Mouse (Mus musculus): Measurements from ENCODE around the gene Gdf9. TPM values are rescaled to one million over a fixed set of nuclear protein-coding genes. Genes with fewer than 3 reads are reported as not detected.
A peak's percentile ranks its signal among the peaks of the same experiment; 100 is the strongest.

Gene Gdf9
- total and polyA plus RNA-seq, 2 experiments from 2014 or later: 0.79 to 0.95 TPM

DNA sequence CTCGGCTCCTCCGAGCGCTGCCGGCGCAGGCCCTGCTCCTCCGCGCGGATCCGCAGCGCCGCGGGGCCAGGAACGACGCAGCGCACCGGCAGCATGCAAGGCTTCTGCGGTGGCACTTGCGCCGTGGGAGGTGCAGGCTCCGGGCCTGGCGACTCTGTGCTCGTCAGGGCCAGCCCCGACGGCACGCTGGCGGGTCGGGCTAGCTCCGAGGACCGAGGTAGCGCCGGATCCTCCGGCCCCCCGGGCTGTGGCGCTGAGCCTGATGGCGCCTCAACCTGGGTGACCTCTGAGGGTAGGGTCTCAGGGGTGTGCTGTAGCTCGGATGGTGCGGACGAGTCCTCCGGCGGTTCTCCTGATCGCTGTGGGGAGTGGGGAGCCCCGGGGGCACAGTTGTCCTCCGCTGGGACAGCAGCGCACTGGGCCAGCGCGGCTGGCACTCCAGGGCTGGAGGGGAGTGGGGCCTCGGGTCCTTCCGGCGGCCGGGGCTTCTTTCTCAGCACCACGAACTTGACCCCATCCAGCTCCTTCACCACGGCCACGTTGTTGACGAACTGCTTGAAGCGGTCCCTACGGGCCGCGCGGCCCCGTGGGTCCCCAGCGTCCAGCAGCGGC is 48.5 kb downstream of the Gdf9 start:
- Histone ChIP-seq H3K9me3 (replicated peaks; ENCODE audit: control insufficient read depth, low read length) (no peaks in the 10 kb centered on the region), H3K4me2 (ENCODE audit: low read depth, low read length) (peak overlapping the region; percentile 89), H3K4me3 (ENCODE audit: low read depth, low read length) (peak overlapping the region; percentile 58), H3K9ac (replicated peaks; ENCODE audit: low read depth, low read length) (peak overlapping the region; percentile 38), H3K36me3 (replicated peaks; ENCODE audit: control insufficient read depth, insufficient read depth, low read length) (no peaks in the 10 kb centered on the region), H3K27me3 (ENCODE audit: control insufficient read depth, insufficient read depth, low read length) (peaks cover 50% of the 10 kb centered on the region), H3K4me1 (ENCODE audit: control insufficient read depth, insufficient read depth) (0 out of 2 replicates have a peak, but pooled peaks cover 10% of the 10 kb centered on the region), H3K27ac (ENCODE audit: low read depth) (no peak overlapping the region)
- 1% methylated on average over 62 of the region's 62 CpGs for WGBS
- DNase-seq (ENCODE audit: low spot score): no peak
- ATAC-seq (ENCODE audit: insufficient read depth, low read depth): 0 out of 2 replicates have a peak, but pooled peaks have one; percentile 17
- no peak for TF ChIP-seq CTCF (IDR thresholded peaks at IDR 0.05; ENCODE audit: low read depth)
- no peak for TF ChIP-seq EP300 (IDR thresholded peaks at IDR 0.05; ENCODE audit: low read depth)

DNA sequence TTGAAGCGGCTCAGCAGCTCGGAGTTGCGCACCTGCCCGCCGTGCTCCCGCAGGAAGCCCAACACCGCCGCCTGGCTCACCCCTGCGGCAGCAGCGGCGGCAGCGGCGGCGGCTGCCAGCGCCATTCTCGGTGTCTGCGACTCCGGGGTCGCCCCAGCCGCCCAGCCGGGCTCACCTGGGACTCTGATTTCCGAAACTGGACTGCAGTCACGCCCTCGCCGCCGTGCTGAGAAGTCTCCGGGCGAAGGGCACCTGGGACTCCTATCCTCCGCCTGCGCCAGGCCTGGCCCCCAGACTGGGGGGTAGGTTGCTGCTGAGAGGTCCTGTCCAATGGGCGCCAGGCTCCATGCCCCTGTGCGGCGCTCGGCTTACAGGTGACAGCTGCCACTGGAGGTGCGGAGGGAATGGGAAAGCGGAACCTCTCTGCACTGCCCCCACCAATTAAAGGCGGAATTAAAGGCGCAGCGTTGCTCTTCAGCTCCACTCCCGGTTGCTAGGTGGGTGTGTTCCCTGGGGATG is 49.0 kb downstream of the Gdf9 start, which contains the start of the genes Gm9945 and Sowaha:
Gene Gm9945 (plus strand): TSS at position 384 of the 519 bp plus-strand sequence.
Gene Sowaha (minus strand): TSS at position 492 of the 519 bp plus-strand sequence.
- H3K27ac ChIP-seq (ENCODE audit: low read depth): no peak within 1 kb of the TSS
- no peak for TF ChIP-seq EP300 (IDR thresholded peaks at IDR 0.05; ENCODE audit: low read depth)
- TF ChIP-seq CTCF (IDR thresholded peaks at IDR 0.05; ENCODE audit: low read depth): no peak
- ATAC-seq (ENCODE audit: insufficient read depth, low read depth): no peak
- 0 out of 2 replicates have a peak, but pooled peaks cover 10% of the 10 kb centered on the region for H3K4me1 ChIP-seq (ENCODE audit: control insufficient read depth, insufficient read depth)
- H3K4me3 ChIP-seq (ENCODE audit: low read depth, low read length): peak within 1 kb of the TSS; percentile 58
- no peak for DNase-seq (ENCODE audit: low spot score)
- H3K4me2 ChIP-seq (ENCODE audit: low read depth, low read length): peak within 1 kb of the TSS; percentile 89
- peak within 1 kb of the TSS; percentile 38 for H3K9ac ChIP-seq (replicated peaks; ENCODE audit: low read depth, low read length)
- H3K9me3 ChIP-seq (replicated peaks; ENCODE audit: control insufficient read depth, low read length): no peaks in the 10 kb centered on the region
- 5% methylated on average over 38 of the region's 40 CpGs for WGBS
- H3K27me3 ChIP-seq (ENCODE audit: control insufficient read depth, insufficient read depth, low read length): peaks cover 46% of the 10 kb centered on the region
- no peaks in the 10 kb centered on the region for H3K36me3 ChIP-seq (replicated peaks; ENCODE audit: control insufficient read depth, insufficient read depth, low read length)

DNA sequence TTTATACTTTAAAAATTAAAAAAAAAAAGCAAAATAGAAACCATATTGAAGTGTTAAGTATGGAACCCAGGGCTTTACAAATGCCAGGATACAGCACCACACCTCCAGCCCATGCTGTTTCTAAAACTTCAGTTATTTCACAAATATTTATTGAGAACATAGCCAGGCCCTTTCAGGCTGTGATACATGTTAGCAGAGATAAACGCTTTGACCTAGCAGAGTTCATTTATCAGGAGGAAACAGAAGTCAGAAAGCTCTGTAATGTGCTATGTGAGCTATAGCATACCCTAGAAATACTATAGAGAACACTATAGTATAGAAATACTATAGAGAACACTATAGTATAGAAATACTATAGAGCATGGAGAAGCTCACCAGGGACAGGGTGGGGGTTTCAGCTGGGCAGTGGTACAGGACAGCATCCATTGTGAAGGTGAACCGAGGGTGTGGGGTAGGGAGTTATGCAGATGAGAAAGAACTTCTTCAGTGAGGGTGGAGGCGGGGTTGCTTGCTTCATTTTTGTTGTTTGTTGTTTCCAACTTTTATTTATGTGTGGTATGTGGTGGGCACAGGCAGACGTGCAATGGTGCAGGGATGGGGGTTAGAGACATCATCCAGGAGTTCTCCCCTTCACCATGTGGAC is 50.4 kb downstream of the Gdf9 start:
- Histone ChIP-seq H3K4me1 (ENCODE audit: control insufficient read depth, insufficient read depth) (0 out of 2 replicates have a peak, but pooled peaks cover 10% of the 10 kb centered on the region), H3K4me3 (ENCODE audit: low read depth, low read length) (no peak overlapping the region), H3K27me3 (ENCODE audit: control insufficient read depth, insufficient read depth, low read length) (peaks cover 42% of the 10 kb centered on the region), H3K9me3 (replicated peaks; ENCODE audit: control insufficient read depth, low read length) (no peaks in the 10 kb centered on the region), H3K36me3 (replicated peaks; ENCODE audit: control insufficient read depth, insufficient read depth, low read length) (no peaks in the 10 kb centered on the region), H3K4me2 (ENCODE audit: low read depth, low read length) (no peak overlapping the region), H3K27ac (ENCODE audit: low read depth) (no peak overlapping the region), H3K9ac (replicated peaks; ENCODE audit: low read depth, low read length) (no peak overlapping the region)
- no peak for DNase-seq (ENCODE audit: low spot score)
- WGBS: 71% methylated on average over 4 of the region's 4 CpGs
- no peak for TF ChIP-seq EP300 (IDR thresholded peaks at IDR 0.05; ENCODE audit: low read depth)
- TF ChIP-seq CTCF (IDR thresholded peaks at IDR 0.05; ENCODE audit: low read depth): no peak
- ATAC-seq (ENCODE audit: insufficient read depth, low read depth): no peak

DNA sequence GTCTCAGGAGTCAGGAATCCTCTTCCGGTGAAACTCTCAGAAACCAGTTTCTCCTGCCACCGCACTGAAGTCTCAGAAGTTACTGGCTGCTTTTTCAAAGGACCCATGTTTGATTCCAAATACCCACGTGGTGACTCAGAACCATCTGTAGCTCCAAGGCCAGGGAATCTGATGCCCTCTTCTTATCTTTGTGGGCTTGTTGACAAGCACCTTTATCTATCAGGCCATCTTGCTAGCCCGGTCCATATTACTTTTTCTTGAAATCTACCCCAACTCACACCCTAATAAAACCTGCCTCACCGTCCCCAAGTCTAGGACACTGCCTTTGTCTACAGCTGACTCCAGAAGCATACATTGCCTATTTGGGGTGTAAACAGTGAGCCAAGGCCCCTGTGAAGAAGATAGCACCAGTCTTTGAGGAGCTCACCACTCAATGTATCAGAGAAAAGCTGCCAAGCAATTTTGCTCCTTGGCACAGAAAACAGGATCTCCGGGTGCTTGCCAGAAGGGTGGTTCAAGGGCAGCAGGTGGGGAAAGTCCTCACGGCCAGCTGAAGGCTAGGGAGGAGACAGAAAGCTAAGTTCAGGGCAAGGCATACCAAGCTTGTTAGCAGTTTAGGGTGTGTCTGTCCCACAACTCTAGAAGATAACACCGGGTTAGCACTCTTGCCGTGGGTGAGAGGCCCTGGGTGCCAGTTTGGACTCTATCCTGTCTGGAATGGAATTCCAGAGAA is 52.5 kb downstream of the Gdf9 start:
- DNase-seq (ENCODE audit: low spot score) (no peak), ATAC-seq (ENCODE audit: insufficient read depth, low read depth) (no peak)
- Histone ChIP-seq H3K4me3 (ENCODE audit: low read depth, low read length) (no peak overlapping the region), H3K9ac (replicated peaks; ENCODE audit: low read depth, low read length) (no peak overlapping the region), H3K27ac (ENCODE audit: low read depth) (no peak overlapping the region), H3K4me2 (ENCODE audit: low read depth, low read length) (no peak overlapping the region), H3K9me3 (replicated peaks; ENCODE audit: control insufficient read depth, low read length) (no peaks in the 10 kb centered on the region), H3K27me3 (ENCODE audit: control insufficient read depth, insufficient read depth, low read length) (peaks cover 31% of the 10 kb centered on the region), H3K36me3 (replicated peaks; ENCODE audit: control insufficient read depth, insufficient read depth, low read length) (no peaks in the 10 kb centered on the region), H3K4me1 (ENCODE audit: control insufficient read depth, insufficient read depth) (peaks cover 10% of the 10 kb centered on the region; the same call in 1 of the 2 replicates)
- WGBS: 52% methylated on average over 9 of the region's 9 CpGs
- TF ChIP-seq CTCF (IDR thresholded peaks at IDR 0.05; ENCODE audit: low read depth): no peak
- TF ChIP-seq EP300 (IDR thresholded peaks at IDR 0.05; ENCODE audit: low read depth): no peak

DNA sequence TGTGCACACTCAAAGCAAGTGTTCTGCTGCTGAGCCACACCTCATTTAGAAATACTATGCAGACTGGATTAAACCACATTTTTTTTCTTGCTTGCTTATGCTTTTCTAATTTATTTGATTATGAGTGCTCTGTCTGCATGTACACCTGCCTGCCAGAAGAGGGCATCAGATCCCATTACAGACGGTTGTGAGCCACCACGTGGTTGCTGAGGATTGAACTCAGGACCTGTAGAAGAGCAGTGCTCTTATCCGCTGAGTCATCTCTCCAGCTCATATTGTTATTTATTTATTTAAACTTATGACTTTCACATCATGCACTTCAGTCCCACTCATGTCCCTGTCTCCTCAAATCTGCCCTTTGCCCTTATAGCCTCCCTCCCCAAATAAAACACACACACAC is 54.9 kb downstream of the Gdf9 start:
- no peak overlapping the region for H3K4me2 ChIP-seq (ENCODE audit: low read depth, low read length)
- H3K9ac ChIP-seq (replicated peaks; ENCODE audit: low read depth, low read length): no peak overlapping the region
- H3K27ac ChIP-seq (ENCODE audit: low read depth): no peak overlapping the region
- H3K9me3 ChIP-seq (replicated peaks; ENCODE audit: control insufficient read depth, low read length): no peaks in the 10 kb centered on the region
- H3K4me1 ChIP-seq (ENCODE audit: control insufficient read depth, insufficient read depth): no peaks in the 10 kb centered on the region; the same call in 1 of the 2 replicates
- 50% methylated on average over 3 of the region's 3 CpGs for WGBS
- DNase-seq (ENCODE audit: low spot score) (no peak), ATAC-seq (ENCODE audit: insufficient read depth, low read depth) (no peak)
- no peak overlapping the region for H3K4me3 ChIP-seq (ENCODE audit: low read depth, low read length)
- H3K36me3 ChIP-seq (replicated peaks; ENCODE audit: control insufficient read depth, insufficient read depth, low read length): no peaks in the 10 kb centered on the region
- H3K27me3 ChIP-seq (ENCODE audit: control insufficient read depth, insufficient read depth, low read length): peaks cover 9% of the 10 kb centered on the region; the same call in 1 of the 2 replicates
- peak; percentile 31 for TF ChIP-seq CTCF (IDR thresholded peaks at IDR 0.05; ENCODE audit: low read depth)
- no peak for TF ChIP-seq EP300 (IDR thresholded peaks at IDR 0.05; ENCODE audit: low read depth)

Data from heart, postnatal 0 days (tissue).